Mouse (Mus musculus) G1E (cell line): Measurements from ENCODE around the gene Naaladl1. TPM values are rescaled to one million over a fixed set of nuclear protein-coding genes. Genes with fewer than 3 reads are reported as not detected.
A peak's percentile ranks its signal among the peaks of the same experiment; 100 is the strongest.

Experiments
- ATAC-seq: 2 replicates; pipeline ENCODE4 v1.8.0; 2016; ENCODE audit warnings: mild to moderate bottlenecking; ENCODE audit not compliant: insufficient number of reproducible peaks, poor library complexity, low FRiP score, severe bottlenecking; ENCODE audit errors: extremely low read depth
- DNase-seq: peaks from one replicate; pipeline ENCODE4 v3.0.0; 2012; ENCODE audit warnings: low spot score
- H3K27me3 ChIP-seq: 2 replicates; pipeline ENCODE4 v1.6.1; 2012; ENCODE audit warnings: mild to moderate bottlenecking, low read length, inconsistent platforms; ENCODE audit not compliant: insufficient read depth
- H3K36me3 ChIP-seq: replicated peaks from 2 replicates; pipeline ENCODE3; 2012; ENCODE audit warnings: mild to moderate bottlenecking, inconsistent platforms
- H3K4me1 ChIP-seq: 2 replicates; pipeline ENCODE4 v1.6.1; 2012; ENCODE audit warnings: low read depth, low read length, inconsistent platforms, mixed read lengths; ENCODE audit not compliant: insufficient read depth
- H3K4me3 ChIP-seq: 2 replicates; pipeline ENCODE4 v1.5.1; 2012; ENCODE audit warnings: low read depth, mild to moderate bottlenecking, inconsistent platforms, low read length, moderate library complexity, mixed read lengths
- H3K9me3 ChIP-seq: replicated peaks from 2 replicates; pipeline ENCODE4 v1.6.1; 2012; ENCODE audit warnings: inconsistent platforms
- CTCF ChIP-seq: IDR thresholded peaks from 2 replicates; pipeline ENCODE4 v1.5.1; 2012; ENCODE audit warnings: low read depth, low read length, inconsistent platforms, mixed read lengths
- GATA1 ChIP-seq: IDR thresholded peaks from 2 replicates; pipeline ENCODE4 v1.6.1; 2012; ENCODE audit warnings: borderline replicate concordance, low read length, inconsistent platforms, mixed read lengths
- GATA2 ChIP-seq: IDR thresholded peaks from 2 replicates; pipeline ENCODE4 v1.6.1; 2012; ENCODE audit warnings: low read depth, low read length, inconsistent platforms, borderline replicate concordance
- POLR2AphosphoS5 ChIP-seq: IDR thresholded peaks from 2 replicates; pipeline ENCODE4 v1.6.1; 2012; ENCODE audit warnings: low read depth, low read length, inconsistent platforms; ENCODE audit not compliant: insufficient replicate concordance
- TAL1 ChIP-seq: conservative IDR thresholded peaks from 2 replicates; pipeline ENCODE4 v1.6.1; 2012; ENCODE audit warnings: low read depth, low read length, inconsistent platforms, mixed read lengths
- polyA plus RNA-seq: library from polyadenylated mRNA; stranded (reverse); fragments of >175 nt; gene quantifications from 2 replicates; pipeline ENCODE4 v1.2.3, GENCODE M21; 2012
- total RNA-seq, 2 experiments: library from RNA; stranded (forward) in 1 of 2; stranded (reverse) in 1 of 2; fragments of 200-1000 nt in 1 of 2; fragments of >200 nt in 1 of 2; fragmentation: Nextera tagmentation in 1 of 2; gene quantifications; 2 replicates each; pipeline ENCODE4 v1.2.3; 2014 to 2017

Naaladl1 gene
- total and polyA plus RNA-seq, 3 experiments = 0.36 to 1.1 (median 0.44) TPM

DNA sequence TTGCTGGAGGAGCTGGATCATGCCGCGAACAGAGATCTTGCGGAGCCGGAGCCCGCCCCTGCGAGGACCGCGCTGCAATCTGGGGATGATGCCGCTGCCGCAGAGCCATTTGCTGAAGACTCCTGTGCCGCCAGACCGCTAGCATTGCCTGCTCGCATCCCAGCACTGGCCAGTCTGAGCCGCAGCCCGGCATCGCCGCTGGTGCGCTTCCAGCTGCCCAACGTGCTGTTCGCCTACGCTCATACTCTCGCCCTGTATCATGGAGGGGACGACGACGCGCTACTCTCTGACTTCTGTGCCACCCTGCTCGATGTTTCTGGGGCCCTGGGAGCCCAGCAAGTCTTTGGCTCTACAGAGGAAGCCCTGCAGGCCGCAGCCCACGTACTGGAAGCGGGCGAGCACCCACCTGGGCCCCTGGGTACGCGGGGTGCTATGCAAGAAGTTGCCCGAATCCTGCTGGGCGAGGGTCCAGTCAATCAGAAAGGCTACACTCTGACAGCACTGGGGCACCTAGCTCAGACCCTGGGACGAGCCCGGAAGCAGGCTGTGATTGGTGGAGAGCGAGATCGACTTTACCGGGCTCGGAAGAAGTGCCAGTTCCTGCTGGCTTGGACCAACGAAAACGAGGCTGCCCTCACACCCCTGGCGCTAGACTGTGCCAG, 43.8 kb upstream of the Naaladl1 start:
- Histone ChIP-seq H3K27me3 (no peaks in the 10 kb centered on the region), H3K36me3 (peaks cover 64% of the 10 kb centered on the region), H3K4me1 (peaks cover 57% of the 10 kb centered on the region)

DNA sequence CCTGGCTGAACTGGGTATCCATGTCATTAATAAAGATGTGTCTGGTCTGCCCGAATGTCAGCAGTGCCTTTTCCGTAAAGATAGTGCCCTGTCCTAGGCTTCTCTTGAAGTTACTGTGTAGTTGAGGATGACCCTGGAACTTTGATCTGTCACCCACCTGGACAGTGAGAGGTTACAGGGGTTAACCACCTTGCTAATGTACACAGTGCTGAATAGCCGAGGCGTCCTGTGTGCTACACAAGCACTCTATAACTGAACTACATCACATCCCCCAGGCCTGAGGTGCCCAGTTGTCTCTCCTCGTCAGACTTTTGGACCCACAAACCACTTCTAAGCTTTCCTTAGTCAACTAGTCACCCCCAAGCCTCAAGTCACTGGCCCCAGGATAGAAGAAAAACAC, 43.2 kb upstream of the Naaladl1 start:
- H3K4me1 ChIP-seq = peaks cover 63% of the 10 kb centered on the region

More for the DNA sequence above, 43.8 kb upstream of the Naaladl1 start:
- no peaks in the 10 kb centered on the region for H3K9me3 ChIP-seq
- DNase-seq = peak; percentile 70
- H3K4me3 ChIP-seq = peak overlapping the region; percentile 99
- TF ChIP-seq GATA1 = no peak
- no peak for TF ChIP-seq POLR2AphosphoS5
- TF ChIP-seq GATA2 = no peak
- TF ChIP-seq CTCF = no peak
- TF ChIP-seq TAL1 = no peak
- ATAC-seq = peak; percentile 41; the same call in 1 of the 2 replicates

DNA sequence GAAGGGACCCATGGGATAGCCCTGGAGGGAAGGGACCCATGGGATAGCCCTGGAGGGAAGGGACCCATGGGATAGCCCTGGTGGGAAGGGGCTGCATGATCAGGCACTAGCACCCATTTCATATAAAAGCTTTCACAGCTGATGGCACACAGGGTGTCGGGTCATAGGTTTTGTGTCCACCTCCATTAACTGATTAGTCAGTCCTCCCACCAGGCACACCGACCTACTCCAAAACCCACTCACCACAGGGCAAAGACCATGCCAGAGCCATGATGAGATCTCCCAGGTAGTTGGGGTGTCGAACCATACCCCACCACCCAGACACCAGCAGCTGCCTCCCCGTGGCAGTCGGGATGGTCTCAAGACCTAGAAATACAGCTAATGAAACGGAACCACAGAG, 42.5 kb upstream of the Naaladl1 start:
- TF ChIP-seq TAL1 (no peak), CTCF (no peak), GATA2 (no peak), GATA1 (no peak), POLR2AphosphoS5 (no peak)
- peaks cover 66% of the 10 kb centered on the region for H3K36me3 ChIP-seq
- H3K4me3 ChIP-seq = peak overlapping the region; percentile 99; the same call in 1 of the 2 replicates
- no peaks in the 10 kb centered on the region for H3K27me3 ChIP-seq
- DNase-seq (no peak), ATAC-seq (no peak)
- H3K9me3 ChIP-seq = no peaks in the 10 kb centered on the region
- peaks cover 68% of the 10 kb centered on the region for H3K4me1 ChIP-seq

More for the DNA sequence above, 43.2 kb upstream of the Naaladl1 start:
- H3K9me3 ChIP-seq = no peaks in the 10 kb centered on the region
- ATAC-seq (no peak), DNase-seq (no peak)
- peak overlapping the region; percentile 99 for H3K4me3 ChIP-seq
- H3K27me3 ChIP-seq = no peaks in the 10 kb centered on the region
- peaks cover 64% of the 10 kb centered on the region for H3K36me3 ChIP-seq
- TF ChIP-seq GATA1 (no peak), POLR2AphosphoS5 (no peak; the same call in 1 of the 2 replicates), CTCF (no peak), TAL1 (no peak), GATA2 (no peak)

DNA sequence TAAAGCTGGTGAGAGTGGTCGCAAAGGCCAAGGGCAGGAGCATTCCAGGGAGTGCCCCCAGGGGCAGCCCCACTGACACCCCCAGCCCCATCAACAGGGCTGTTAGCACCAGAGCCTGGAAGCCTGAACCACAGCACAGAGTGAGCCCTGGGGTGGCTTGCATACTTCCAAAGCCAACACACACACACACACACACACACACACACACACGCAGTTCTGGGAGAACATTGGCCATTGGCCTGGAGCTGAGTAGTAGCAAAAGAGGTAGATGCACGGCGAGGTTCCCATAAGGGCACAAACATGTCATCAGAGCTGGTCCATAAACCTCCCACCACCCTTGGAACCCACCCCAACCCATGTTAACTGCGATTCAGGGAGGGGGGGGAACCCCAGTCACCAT, 39.0 kb upstream of the Naaladl1 start:
- peaks cover 77% of the 10 kb centered on the region for H3K36me3 ChIP-seq
- no peak for TF ChIP-seq TAL1
- no peak for TF ChIP-seq GATA2
- ATAC-seq (no peak), DNase-seq (no peak)
- no peaks in the 10 kb centered on the region for H3K27me3 ChIP-seq
- H3K4me3 ChIP-seq = peak overlapping the region; percentile 76
- no peaks in the 10 kb centered on the region for H3K9me3 ChIP-seq
- peaks cover 67% of the 10 kb centered on the region for H3K4me1 ChIP-seq

DNA sequence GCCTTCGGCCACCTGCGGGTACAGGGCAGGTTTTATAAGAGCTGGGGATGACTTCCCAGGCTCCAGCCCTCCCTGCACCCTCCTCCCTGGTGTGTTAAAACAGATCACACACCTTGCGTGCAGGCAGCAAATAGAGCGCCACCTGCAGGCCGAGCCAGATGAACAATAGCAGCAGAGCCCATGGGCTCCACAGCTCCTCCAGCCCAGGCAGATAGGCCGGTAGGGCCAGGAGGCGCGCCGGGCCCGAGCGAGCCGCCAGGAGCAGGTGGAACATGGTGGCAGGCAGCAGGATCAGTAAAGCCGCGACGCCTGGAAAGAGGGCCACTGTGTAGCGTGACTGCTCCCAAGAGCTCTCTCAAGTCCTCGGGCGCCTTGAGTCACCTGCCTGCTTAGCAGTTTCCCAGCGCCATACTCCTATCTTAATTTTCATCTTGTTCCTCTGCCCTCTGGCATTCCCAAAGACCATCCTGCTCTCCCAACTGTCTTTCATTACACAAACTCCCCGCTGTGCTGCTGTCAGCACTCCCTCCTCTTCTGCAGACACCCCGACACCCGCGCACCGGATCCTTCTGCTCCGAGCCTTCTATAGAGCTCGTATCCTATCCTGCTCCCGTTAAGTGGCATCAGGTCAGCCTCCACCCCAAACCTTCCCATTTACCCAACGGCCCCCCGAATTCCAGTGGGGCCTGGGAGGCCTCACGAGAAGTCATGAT, 38.4 kb upstream of the Naaladl1 start:
- Histone ChIP-seq H3K36me3 (peaks cover 77% of the 10 kb centered on the region), H3K9me3 (no peaks in the 10 kb centered on the region), H3K4me1 (peaks cover 61% of the 10 kb centered on the region), H3K27me3 (no peaks in the 10 kb centered on the region), H3K4me3 (peak overlapping the region; percentile 76)
- ATAC-seq = peak; percentile 30; the same call in 1 of the 2 replicates
- peak; percentile 88 for DNase-seq
- TF ChIP-seq CTCF (peak; percentile 56), GATA1 (no peak), TAL1 (no peak), POLR2AphosphoS5 (peak; percentile 6; the same call in 1 of the 2 replicates)

DNA sequence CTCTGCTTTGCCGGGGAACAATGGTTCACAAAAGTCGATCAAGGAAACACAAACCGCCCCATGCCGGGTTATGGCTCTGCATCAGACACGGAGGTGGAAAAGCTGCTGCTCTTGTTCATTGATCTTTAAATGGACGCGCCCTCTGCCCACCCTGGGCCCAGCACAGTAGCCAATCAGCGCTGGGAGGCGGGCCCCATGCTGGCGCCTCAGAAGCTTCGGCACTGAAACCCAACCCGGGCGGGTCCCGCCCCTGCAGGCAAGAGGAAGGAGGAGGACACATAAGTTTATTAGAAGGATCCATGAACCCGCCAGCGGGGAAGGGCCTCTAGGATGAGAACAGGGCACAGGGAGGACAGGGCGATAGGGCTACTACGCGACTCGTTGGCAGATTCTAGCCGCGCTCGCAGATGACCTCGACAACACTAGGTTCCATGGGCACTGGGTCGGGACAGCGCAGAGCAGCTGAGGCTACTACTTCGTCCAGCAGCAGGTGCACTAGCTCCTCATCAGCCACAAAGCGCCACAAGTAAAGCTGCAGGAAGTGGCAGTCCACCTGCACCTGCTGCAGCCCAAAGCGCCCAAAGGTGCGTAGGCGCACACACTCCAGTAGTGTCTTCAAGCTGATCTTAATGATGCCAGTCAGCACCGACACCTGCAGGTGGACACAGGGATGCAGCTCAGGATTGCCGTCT, 37.7 kb upstream of the Naaladl1 start, which contains the start of gene Tm7sf2:
Gene Tm7sf2, minus strand, starts transcription at position 650 of the 692 bp plus-strand sequence.
- ATAC-seq = peak; percentile 92
- H3K4me1 ChIP-seq = peaks cover 54% of the 10 kb centered on the region
- H3K4me3 ChIP-seq = peak within 1 kb of the TSS; percentile 76
- H3K9me3 ChIP-seq = no peaks in the 10 kb centered on the region
- no peaks in the 10 kb centered on the region for H3K27me3 ChIP-seq
- TF ChIP-seq CTCF (no peak), GATA1 (no peak), POLR2AphosphoS5 (no peak), TAL1 (no peak), GATA2 (no peak)
- peaks cover 75% of the 10 kb centered on the region for H3K36me3 ChIP-seq
- DNase-seq = peak; percentile 98
